Mouse (Mus musculus): ENCODE results near the gene Clmp. TPM values are rescaled to one million over a fixed set of nuclear protein-coding genes. Genes with fewer than 3 reads are reported as not detected.
"Not testable (repeated sequence)": the region's sequence is repeated elsewhere in the genome, so short reads cannot be mapped to it uniquely, and the experiment has no call there.

The Clmp gene
- total RNA-seq, 1 experiment from 2014 or later = 0.25 TPM

DNA sequence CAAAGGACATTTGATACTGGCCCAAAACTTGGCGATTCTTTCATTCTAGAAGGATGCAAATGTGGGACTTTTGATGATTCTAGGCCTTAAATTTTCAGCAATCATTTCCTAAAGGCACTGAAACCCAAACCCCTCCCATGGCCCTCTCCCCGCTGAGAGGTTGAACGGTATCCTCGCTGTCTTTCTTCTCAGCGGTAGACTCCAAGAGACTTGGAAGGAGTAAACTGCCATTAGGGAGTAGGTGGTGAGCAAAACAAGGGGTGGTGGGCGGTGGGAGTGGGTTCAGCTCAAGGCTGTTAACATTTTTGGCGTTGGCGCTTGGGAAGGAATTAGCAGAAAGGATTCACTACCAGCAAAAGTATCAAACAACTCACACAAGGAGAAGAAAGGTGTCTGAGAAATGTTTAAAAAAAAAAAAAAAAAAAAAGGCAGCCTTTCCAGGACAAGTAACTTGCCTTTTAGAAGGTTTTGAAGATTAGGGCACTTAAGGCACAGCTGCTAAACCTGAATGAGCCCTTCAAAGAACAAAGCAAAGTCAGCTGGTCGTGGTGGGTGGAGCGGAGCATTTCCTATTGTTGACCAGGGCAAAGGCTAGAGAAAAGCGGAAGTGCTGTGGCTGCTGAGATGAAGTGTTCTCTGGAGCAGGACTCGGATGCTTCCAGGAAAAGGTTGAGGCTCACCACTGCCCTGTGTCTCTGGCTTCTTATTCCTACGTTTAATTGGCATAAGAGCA, 98.0 kb downstream of the Clmp start:
- ATAC-seq (replicated peaks in 1 of 2; ENCODE audit: insufficient read depth in 1 of 2, low FRiP score in 2 of 2, low TSS enrichment in 1 of 2, low read depth in 1 of 2, poor library complexity in 2 of 2, severe bottlenecking in 2 of 2) = peak; percentile 74 to 77; a peak in 3 of 4 replicates

DNA sequence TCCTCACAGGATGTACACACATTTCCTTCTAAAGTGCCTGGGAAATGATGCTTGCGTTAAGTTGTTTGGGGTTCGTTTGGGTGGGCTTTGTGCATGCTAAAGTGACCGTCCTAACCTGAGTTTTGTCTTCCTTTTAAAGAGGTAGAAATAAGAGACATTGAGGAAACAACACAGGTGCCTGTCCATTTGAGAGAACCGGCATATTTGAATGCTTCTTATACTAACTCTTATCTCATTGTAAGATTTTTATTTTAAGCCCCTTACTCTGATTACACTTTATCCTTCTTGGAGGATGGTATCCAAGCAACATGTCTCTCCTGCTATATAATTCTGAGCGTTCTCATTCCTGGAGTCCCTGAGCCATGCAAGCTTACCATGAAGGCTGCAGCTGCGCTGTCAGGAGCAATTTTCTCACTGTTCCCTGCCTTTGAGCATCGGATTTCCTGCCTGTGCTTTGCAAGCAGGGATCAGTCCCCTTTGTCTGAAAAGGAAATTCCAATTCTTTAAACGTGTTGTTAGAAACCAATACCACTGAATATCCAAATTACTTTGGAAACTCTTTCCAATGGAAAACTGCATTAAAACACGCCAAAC, 98.7 kb downstream of the Clmp start:
- ATAC-seq (replicated peaks in 1 of 2; ENCODE audit: insufficient read depth in 1 of 2, low FRiP score in 2 of 2, low TSS enrichment in 1 of 2, low read depth in 1 of 2, poor library complexity in 2 of 2, severe bottlenecking in 2 of 2) = no peak

DNA sequence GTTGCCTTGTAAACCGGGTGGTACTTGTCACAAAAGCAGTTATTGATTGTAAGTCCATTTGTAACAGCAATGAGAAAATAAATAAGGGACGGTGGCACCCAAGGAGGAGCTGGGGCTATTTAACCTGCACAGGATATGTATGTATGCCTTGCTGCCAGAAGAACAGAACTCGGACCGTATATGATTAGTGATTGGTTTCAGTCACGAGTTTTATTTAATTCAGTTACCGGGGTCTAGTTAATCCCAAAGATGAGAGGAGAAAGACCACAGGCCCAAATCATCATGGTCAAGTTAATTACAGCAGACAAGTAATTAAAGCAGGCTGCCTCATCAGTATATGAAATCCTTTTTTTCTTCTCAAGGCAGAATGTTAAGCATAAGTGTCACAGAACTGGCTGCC, 99.7 kb downstream of the Clmp start:
- ATAC-seq (replicated peaks in 1 of 2; ENCODE audit: insufficient read depth in 1 of 2, low FRiP score in 2 of 2, low TSS enrichment in 1 of 2, low read depth in 1 of 2, poor library complexity in 2 of 2, severe bottlenecking in 2 of 2) = no peak

DNA sequence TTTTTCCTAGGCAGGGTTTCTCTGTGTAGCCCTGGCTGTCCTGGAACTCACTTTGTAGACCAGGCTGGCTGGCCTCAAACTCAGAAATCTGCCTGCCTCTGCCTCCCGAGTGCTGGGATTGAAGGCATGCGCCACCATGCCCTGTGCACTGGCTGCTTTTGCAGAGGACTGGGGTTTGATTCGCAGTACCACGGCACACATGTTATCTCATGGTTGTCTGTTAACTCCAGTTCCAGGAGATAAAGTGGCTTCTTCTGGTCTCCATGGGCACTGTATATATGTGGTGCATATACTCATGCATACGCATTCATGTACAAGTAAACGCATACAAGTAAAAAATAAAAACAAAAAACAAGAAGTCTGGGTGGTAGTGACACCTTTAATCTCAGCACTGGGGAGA, 101.1 kb downstream of the Clmp start:
- not testable (repeated sequence) for ATAC-seq (replicated peaks in 1 of 2; ENCODE audit: insufficient read depth in 1 of 2, low FRiP score in 2 of 2, low TSS enrichment in 1 of 2, low read depth in 1 of 2, poor library complexity in 2 of 2, severe bottlenecking in 2 of 2)

DNA sequence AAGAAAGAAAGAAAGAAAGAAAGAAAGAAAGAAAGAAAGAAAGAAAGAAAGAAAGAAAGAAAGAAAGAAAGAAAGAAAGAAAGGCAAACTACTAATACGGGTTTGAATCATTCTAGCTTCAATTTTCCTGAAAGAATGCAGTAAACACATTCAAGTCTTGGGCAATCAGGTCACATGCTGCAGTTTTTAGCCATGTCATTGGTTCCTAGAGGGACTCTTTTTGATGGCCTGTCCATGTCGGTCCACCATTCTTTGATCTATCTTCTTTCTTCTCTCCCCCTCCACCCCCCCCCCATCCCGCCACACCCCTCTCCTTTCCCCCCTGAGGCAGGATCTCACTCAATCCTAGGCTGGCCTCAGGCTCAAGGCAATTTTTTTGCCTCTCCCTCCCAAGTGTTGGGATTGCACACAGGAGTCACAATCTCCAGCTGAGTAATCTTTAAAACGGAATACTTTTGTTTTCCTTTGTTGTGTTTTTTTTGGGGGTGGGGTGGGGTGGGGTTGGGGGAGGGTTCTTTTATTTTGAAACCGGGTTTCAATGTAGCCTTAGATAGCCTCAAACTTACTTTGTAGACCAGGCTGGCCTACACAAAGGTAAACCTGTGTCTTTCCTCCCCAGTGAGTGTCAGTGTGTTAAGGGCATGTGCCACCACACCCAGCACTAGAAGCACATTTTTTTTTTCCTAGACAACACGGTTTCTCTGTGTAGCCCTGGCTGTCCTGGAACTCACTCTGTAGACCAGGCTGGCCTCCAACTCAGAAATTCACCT, 106.3 kb downstream of the Clmp start:
- no peak for ATAC-seq (replicated peaks in 1 of 2; ENCODE audit: insufficient read depth in 1 of 2, low FRiP score in 2 of 2, low TSS enrichment in 1 of 2, low read depth in 1 of 2, poor library complexity in 2 of 2, severe bottlenecking in 2 of 2)

DNA sequence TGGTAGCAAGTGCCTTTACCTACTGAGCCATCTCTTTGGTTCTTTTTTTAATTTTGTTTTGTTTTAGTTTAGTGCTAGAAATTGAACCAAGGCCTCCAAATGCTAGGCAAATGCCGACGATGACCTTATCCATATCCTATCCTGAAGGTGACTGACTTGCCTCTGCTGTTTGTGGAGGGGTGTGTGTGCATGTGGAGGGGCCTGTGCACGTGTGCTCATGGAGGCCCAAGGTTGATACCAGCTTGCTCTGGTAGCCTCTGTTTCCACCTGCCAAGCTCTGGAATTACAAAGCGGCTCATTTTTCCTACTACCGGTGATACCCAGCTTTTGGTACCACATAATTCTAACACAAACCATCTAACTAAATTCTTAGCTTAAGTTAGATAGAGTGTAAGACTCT, 107.8 kb downstream of the Clmp start:
- ATAC-seq (replicated peaks in 1 of 2; ENCODE audit: insufficient read depth in 1 of 2, low FRiP score in 2 of 2, low TSS enrichment in 1 of 2, low read depth in 1 of 2, poor library complexity in 2 of 2, severe bottlenecking in 2 of 2) = no peak

DNA sequence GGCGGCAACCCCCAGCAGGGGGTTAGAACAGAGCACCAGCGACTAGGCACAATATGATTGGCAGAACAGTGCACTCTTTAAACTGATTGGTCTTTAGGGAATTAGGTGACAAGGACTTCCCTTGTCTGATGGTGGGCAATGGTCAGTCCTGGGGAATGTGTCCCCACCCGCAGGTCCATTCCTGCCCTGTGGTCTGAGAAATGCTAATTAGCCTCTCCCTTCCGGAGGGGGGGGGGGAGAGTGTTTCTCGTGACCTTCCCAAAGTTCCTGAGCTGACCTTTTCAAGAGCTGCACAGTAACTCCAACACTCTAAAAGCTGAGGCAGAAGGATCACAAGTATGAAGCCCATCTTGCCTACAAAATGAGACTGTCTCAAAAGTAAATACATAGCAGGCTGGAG, 108.5 kb downstream of the Clmp start:
- no peak for ATAC-seq (replicated peaks in 1 of 2; ENCODE audit: insufficient read depth in 1 of 2, low FRiP score in 2 of 2, low TSS enrichment in 1 of 2, low read depth in 1 of 2, poor library complexity in 2 of 2, severe bottlenecking in 2 of 2)

DNA sequence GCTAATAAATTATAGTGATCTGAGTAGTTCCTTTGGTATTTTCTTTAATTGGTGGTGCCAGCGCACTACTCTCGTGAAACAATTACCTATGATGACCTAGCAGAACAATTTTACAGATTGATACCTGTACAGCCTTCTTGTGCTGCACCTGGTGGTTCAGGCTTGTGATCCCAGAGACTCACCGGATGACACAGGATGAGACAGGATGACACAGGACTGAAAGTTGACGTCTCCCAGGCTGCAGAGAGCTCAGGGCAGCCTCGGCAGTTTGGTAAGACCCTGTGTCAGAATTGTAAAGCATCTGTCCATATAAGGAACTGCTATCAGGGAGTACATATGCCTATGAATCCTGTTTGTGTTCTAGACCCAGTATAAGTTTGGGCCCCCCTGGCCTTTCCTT, 109.2 kb downstream of the Clmp start:
- no peak for ATAC-seq (replicated peaks in 1 of 2; ENCODE audit: insufficient read depth in 1 of 2, low FRiP score in 2 of 2, low TSS enrichment in 1 of 2, low read depth in 1 of 2, poor library complexity in 2 of 2, severe bottlenecking in 2 of 2)

DNA sequence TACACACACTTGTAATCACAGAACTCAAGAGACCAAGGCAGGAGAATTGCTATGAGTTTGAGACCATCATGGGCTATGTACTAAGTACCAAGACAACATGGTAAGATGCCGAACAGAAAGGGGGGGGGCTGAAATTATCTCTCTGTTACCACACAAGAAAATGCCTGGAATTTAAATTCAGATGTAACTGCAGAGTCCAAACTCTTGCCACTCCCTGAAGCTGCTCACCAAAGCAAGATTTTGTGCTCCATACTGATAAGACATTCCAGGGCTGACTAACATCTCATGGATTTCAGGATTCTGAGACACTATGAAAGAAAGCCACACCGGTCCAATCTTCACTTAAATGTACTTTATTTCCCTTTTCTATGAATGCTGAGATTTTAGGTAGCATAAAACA, 109.8 kb downstream of the Clmp start:
- no peak for ATAC-seq (replicated peaks in 1 of 2; ENCODE audit: insufficient read depth in 1 of 2, low FRiP score in 2 of 2, low TSS enrichment in 1 of 2, low read depth in 1 of 2, poor library complexity in 2 of 2, severe bottlenecking in 2 of 2)

DNA sequence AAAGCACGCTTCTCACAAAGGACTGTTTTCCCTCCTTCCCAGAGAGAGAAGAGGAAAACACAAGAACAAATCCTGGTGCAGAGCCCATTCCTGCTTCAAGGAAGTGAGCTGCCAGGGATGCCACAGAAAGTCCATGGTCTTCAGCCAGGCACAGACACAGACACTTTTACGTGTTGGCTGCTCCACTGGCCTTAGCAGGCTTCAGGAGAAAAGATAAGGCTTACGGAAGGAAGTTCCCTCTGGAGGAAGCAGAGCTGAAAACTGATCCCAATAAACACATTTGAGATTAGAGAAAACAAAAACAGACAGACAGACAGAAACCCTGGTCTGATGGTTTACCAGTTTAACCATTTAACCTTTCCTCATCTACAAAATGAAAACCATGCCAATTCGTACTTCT, 110.3 kb downstream of the Clmp start:
- ATAC-seq (replicated peaks in 1 of 2; ENCODE audit: insufficient read depth in 1 of 2, low FRiP score in 2 of 2, low TSS enrichment in 1 of 2, low read depth in 1 of 2, poor library complexity in 2 of 2, severe bottlenecking in 2 of 2) = no peak

DNA sequence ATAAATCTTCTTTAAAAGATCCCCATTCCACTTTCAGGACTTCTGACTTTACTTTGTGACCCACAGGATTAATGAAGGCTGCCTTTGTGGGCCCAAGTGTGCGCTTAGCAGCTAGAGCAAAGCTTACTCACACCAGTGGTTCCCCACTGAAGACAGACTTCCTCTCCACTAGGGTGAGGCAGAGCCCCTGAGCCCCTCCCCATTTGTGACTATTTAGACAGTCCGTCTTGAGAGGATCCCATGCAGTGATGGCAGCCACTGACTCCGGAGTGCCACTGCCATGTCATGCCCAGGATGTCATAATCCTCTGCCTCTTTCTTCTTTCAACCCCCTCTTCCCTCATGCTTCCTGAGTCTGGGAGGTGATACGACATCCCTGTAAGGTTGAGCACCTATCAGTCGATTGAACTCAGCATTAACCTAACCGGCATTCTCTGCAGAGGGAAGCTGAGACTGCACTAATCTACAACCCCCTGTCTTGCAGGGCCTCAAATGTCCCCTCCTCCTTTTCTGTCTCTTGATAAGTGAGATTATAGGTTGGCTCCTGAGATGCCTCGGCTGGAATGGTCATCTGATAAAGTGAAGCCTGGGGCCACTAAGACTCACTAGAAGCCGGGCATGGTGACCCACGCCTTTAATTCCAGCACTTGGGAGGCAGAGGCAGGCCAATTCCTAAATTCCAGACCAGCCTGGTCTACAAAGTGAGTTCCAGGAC, 112.6 kb downstream of the Clmp start:
- no peak for ATAC-seq (replicated peaks in 1 of 2; ENCODE audit: insufficient read depth in 1 of 2, low FRiP score in 2 of 2, low TSS enrichment in 1 of 2, low read depth in 1 of 2, poor library complexity in 2 of 2, severe bottlenecking in 2 of 2)

DNA sequence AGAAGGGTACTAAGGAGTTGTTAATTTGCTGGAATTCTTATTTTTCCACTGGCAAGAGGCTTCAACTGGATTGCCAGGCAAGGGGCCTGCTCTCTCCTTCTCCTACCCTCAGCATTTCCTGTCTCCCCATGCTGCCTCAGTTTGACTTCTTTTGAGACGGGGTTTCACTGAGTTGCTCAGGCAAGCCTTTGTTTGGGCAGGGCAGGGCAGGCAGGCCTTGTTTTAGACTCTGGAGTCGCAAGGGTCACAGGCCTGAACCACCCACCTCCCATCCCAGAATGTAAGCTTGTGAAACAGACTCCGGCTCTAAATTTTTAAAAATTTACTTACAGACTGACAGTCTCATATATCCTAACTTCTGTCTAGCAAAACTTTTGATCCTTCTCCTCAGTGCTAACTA, 113.3 kb downstream of the Clmp start:
- no peak for ATAC-seq (replicated peaks in 1 of 2; ENCODE audit: insufficient read depth in 1 of 2, low FRiP score in 2 of 2, low TSS enrichment in 1 of 2, low read depth in 1 of 2, poor library complexity in 2 of 2, severe bottlenecking in 2 of 2)

DNA sequence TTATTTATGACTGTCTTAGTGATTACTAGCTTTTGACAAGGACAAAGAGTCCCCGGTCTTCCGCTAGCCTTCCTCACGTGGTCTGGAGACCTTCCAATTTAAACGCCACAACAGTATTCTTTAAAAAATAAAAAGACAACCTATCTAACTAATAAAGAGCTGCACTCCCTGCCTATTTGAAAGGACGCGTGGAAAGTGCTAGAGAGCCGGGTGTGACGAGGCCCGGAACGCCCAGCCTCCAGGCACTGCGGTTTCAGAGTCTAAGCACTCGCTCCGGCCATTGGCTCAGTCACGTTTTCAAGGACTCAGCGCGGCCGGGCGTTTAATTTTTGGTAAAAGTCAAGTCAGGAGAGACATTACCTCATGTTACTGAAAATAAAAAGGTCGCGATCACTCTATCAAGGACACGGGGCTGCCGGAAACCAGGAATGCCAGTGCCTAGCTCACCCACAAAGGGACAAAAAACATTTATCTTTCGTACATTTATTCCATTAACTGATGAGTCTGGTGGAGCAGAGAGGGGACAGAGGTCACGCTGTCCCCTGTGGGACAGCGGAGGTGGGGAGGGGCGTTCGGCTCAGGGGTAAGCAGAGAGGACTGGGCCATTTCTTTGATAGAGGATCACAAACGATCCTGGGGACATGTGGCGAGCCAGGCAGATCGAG, 114.2 kb downstream of the Clmp start:
- ATAC-seq (replicated peaks in 1 of 2; ENCODE audit: insufficient read depth in 1 of 2, low FRiP score in 2 of 2, low TSS enrichment in 1 of 2, low read depth in 1 of 2, poor library complexity in 2 of 2, severe bottlenecking in 2 of 2) = peak; percentile 50 to 52

DNA sequence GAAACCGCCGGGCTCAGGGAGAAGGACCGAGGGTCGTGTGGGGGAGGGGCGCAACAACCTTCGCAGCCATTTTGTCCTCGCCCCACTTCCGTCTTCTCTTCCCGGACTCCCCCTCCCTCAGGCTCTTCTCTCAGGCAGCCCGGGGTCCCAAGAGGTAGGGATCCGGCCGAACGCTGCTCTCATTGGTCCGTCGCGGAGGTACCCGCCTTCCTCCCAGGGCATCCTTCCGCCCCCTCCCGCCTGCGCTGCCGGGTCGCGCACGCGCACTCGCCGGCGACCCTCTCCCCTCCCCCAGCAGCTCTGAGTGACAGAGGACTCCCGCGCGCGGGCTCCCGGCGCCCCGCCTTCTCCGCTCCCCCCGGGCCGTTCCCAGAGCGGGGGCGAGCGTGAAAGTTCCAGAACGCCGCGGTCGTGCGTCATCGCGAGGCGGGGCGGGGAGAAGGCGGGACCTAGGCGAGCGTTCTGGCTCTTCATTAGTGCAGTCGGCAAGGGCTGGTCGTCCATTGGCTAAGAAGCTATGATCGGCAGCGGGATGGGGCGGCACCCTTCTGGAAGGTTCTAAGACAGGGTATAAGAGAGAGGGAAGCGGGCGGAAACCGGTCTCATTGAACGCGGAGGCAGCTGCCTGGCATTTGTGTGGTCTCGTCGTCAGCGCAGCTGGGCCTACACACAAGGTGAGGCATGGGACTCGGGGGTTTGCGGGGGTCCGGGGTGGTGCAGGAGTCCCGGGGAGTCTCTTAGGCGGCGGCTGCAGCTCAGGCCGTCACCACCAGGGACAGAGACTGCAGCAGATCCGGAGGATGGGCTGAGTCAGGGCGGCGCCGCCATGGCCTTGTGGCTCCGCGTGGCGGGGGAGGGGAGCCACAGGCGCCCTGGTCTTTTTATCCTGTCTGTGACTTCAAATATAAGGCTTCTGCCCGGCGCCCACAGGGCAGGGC, 115.2 kb downstream of the Clmp start, which contains the start of gene Hspa8:
Hspa8 (plus strand) TSS at position 310 of the 938 bp plus-strand sequence.
- ATAC-seq (replicated peaks in 1 of 2; ENCODE audit: insufficient read depth in 1 of 2, low FRiP score in 2 of 2, low TSS enrichment in 1 of 2, low read depth in 1 of 2, poor library complexity in 2 of 2, severe bottlenecking in 2 of 2) = peak; percentile 79

DNA sequence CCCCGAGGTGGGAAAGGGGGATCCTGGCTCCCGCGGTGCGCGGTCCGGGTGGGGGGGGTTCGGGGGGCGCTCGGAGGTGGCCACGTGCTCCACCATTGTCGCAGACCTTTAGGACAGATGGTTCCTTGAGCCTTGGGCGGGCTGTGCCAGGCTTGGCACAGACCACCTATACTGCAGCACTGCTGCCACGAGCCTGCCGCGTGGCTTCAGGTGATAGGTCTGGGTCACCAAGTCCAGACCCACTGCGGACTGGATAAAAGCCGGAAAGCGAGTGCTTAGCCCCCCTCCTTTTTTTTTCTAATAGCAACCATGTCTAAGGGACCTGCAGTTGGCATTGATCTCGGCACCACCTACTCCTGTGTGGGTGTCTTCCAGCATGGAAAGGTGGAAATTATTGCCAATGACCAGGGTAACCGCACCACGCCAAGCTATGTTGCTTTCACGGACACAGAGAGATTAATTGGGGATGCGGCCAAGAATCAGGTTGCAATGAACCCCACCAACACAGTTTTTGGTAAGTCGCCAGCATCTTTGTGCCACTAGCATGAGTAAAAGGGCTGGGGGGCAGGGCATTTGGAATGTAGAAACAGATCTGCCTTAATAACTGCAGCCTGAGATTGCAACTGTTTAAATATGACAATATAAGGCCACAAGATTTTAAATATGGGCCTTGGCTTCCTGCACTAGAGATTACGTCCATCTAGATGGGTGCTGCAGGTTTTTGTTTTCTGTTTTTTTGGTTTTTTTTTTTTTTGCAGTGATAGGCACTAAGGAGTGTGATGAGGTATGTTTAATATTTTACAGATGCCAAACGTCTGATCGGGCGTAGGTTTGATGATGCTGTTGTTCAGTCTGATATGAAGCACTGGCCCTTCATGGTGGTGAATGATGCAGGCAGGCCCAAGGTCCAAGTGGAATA, 116.1 kb downstream of the Clmp start:
- 0 out of 4 replicates have a peak, but pooled peaks of 1 of the 2 experiments have one; percentile 5 for ATAC-seq (replicated peaks in 1 of 2; ENCODE audit: insufficient read depth in 1 of 2, low FRiP score in 2 of 2, low TSS enrichment in 1 of 2, low read depth in 1 of 2, poor library complexity in 2 of 2, severe bottlenecking in 2 of 2)

All from hematopoietic stem cell, adult 5-6 weeks (primary cell).